In genomic region chr5:114583046-114583445, GRCm38 (mm10) we compare ENCODE assay signal across 22 mouse cellular contexts.
"Had no signal": no experiment of that assay in that cellular context is flagged by ENCODE, and none has a peak within 500 bp of the region (broad histone marks: within the 10 kb centered on the region; RNA-seq: fewer than 3 reads in every experiment).

No protein-coding gene starts in this region.

- ATAC-seq: intestine, embryonic 15.5 days; liver, embryonic 12.5 days had no signal

- H3K27me3 ChIP-seq: intestine, embryonic 15.5 days; liver, embryonic 15.5 days; lung, embryonic 15.5 days had no signal

- H3K9me3 ChIP-seq: intestine, embryonic 15.5 days; limb, embryonic 10.5 days; limb, embryonic 13.5 days; liver, embryonic 12.5 days; liver, embryonic 15.5 days; lung, embryonic 15.5 days; megakaryocyte, embryonic 14.5 days had no signal

- H3K4me2 ChIP-seq: intestine, embryonic 15.5 days; limb, embryonic 13.5 days; liver, embryonic 12.5 days; liver, embryonic 15.5 days; lung, embryonic 15.5 days; midbrain, embryonic 11.5 days had no signal

- H3K36me3 ChIP-seq: intestine, embryonic 15.5 days; limb, embryonic 13.5 days; liver, embryonic 12.5 days; liver, embryonic 15.5 days; lung, embryonic 15.5 days had no signal

- H3K27ac ChIP-seq: intestine, embryonic 15.5 days; limb, embryonic 10.5 days; limb, embryonic 13.5 days; liver, embryonic 12.5 days; liver, embryonic 15.5 days; lung, embryonic 15.5 days; stomach, postnatal 0 days had no signal

- H3K4me3 ChIP-seq: intestine, embryonic 15.5 days; limb, embryonic 10.5 days; limb, embryonic 13.5 days; liver, embryonic 12.5 days; liver, embryonic 15.5 days; lung, embryonic 15.5 days; megakaryocyte, embryonic 14.5 days had no signal

- H3K9ac ChIP-seq: intestine, embryonic 15.5 days; limb, embryonic 13.5 days; liver, embryonic 12.5 days; liver, embryonic 15.5 days; lung, embryonic 15.5 days had no signal

- DNase-seq: kidney, adult 11 months; kidney, adult 8-10 months; kidney, postnatal 14 days; kidney, postnatal 4 days; liver; lung, adult 18-20 months; lung, postnatal 10 days; lung, postnatal 36 days; midbrain, embryonic 14.5 days; right cerebral cortex, adult 18-20 months; right cerebral cortex, postnatal 14 days; right cerebral cortex, postnatal 4 days; thymus, adult 2 months had no signal
